Mouse (Mus musculus) myocyte (in vitro differentiated cells): Measurements from ENCODE around the gene Upf2.

Experiments
- E2F4 ChIP-seq: IDR thresholded peaks from one replicate; pipeline ENCODE4 v1.6.1; 2011; ENCODE audit warnings: mild to moderate bottlenecking, control low read depth, moderate library complexity; ENCODE audit not compliant: insufficient read depth
- MAX ChIP-seq: IDR thresholded peaks from one replicate; pipeline ENCODE4 v1.6.1; 2011; ENCODE audit warnings: low read depth, mild to moderate bottlenecking, control low read depth
- MYOD1 ChIP-seq, 3 experiments: IDR thresholded peaks; one replicate each; pipeline ENCODE4 v1.6.1; 2011; ENCODE audit warnings: control low read depth in 2 of 3, low read depth in 2 of 3, mild to moderate bottlenecking in 2 of 3, moderate library complexity in 1 of 3; ENCODE audit not compliant: insufficient read length in 2 of 3, control insufficient read depth in 1 of 3
- MYOG ChIP-seq, 3 experiments: IDR thresholded peaks; one replicate each; pipeline ENCODE4 v1.6.1; 2011; ENCODE audit warnings: control low read depth in 2 of 3, low read depth in 2 of 3, mild to moderate bottlenecking in 2 of 3; ENCODE audit not compliant: insufficient read length in 2 of 3, control insufficient read depth in 1 of 3, insufficient read depth in 1 of 3
- POLR2A ChIP-seq: IDR thresholded peaks from one replicate; pipeline ENCODE4 v1.6.1; 2011; ENCODE audit warnings: low read depth, mild to moderate bottlenecking, control low read depth, moderate library complexity; ENCODE audit not compliant: insufficient read length
- POLR2AphosphoS2 ChIP-seq: IDR thresholded peaks from one replicate; pipeline ENCODE4 v1.6.1; 2011; ENCODE audit warnings: low read depth, control low read depth; ENCODE audit not compliant: insufficient read length
- TCF12 ChIP-seq: IDR thresholded peaks from one replicate; pipeline ENCODE4 v1.6.1; 2011; ENCODE audit warnings: mild to moderate bottlenecking, control low read depth; ENCODE audit not compliant: poor library complexity, insufficient read depth, severe bottlenecking
- TCF3 ChIP-seq: IDR thresholded peaks from one replicate; pipeline ENCODE4 v1.6.1; 2011; ENCODE audit warnings: low read depth, control low read depth; ENCODE audit not compliant: insufficient read length

GRCm38 (mm10) chr2:5950305-5950704, 964 bp upstream of the Upf2 start:
- TF ChIP-seq MYOD1 (IDR thresholded peaks at IDR 0.05; ENCODE audit: control insufficient read depth in 1 of 3, insufficient read length in 2 of 3, low read depth in 2 of 3), result no peak
- no peak for TF ChIP-seq POLR2AphosphoS2
- no peak for TF ChIP-seq TCF12
- TF ChIP-seq POLR2A, result no peak
- TF ChIP-seq MAX, result no peak
- TF ChIP-seq TCF3, result no peak
- TF ChIP-seq E2F4, result no peak
- TF ChIP-seq MYOG (IDR thresholded peaks at IDR 0.05; ENCODE audit: control insufficient read depth in 1 of 3, insufficient read depth in 1 of 3, insufficient read length in 2 of 3, low read depth in 2 of 3), result no peak
